Mouse (Mus musculus) cerebellum, adult (tissue): Measurements from ENCODE around the gene Zfand4.

Source experiments
- ATAC-seq: cut with Nextera tagmentation; 2 replicates; pipeline ENCODE4 v1.9.2; 2017; ENCODE audit warnings: mild to moderate bottlenecking, moderate library complexity, mixed read lengths; ENCODE audit not compliant: insufficient number of reproducible peaks, low FRiP score, low TSS enrichment

Gene Zfand4

GRCm38 (mm10) chr6:116369811-116370210, 105.8 kb downstream of the Zfand4 start:
- no peak for ATAC-seq

- 0 out of 2 replicates have a peak, but pooled peaks have one; percentile 15 for ATAC-seq
Measured at GRCm38 (mm10) chr6:116370216-116370976, 106.4 kb downstream of the Zfand4 start.

- no peak; the same call in 1 of the 2 replicates for ATAC-seq
Measured at GRCm38 (mm10) chr6:116371500-116371899, 107.5 kb downstream of the Zfand4 start.

- no peak for ATAC-seq
Measured at GRCm38 (mm10) chr6:116374136-116374535, 110.1 kb downstream of the Zfand4 start.

GRCm38 (mm10) chr6:116374618-116375017, 110.6 kb downstream of the Zfand4 start:
- no peak for ATAC-seq

GRCm38 (mm10) chr6:116378892-116379291, 114.9 kb downstream of the Zfand4 start:
- ATAC-seq: no peak
